Mouse (Mus musculus) splenic B cell, adult 2 months (primary cell): ENCODE measurements at regions not wholly inside any gene's neighbourhood (a gene's known extent, or its start where the extent isn't known, plus 50 kb on each side); places are given as distances from the start of the nearest gene placed in this dataset.

ENCODE experiments used
- DNase-seq: peaks from one replicate; pipeline ENCODE4 v3.0.0-alpha.2; 2011; ENCODE audit warnings: low read depth, low spot score
- H3K27me3 ChIP-seq: 2 replicates; pipeline ENCODE4 v1.6.1; 2012; ENCODE audit warnings: mild to moderate bottlenecking, low read length, moderate library complexity, mixed read lengths; ENCODE audit not compliant: control insufficient read depth, poor library complexity, insufficient read depth, severe bottlenecking
- H3K36me3 ChIP-seq: 2 replicates; pipeline ENCODE4 v1.6.1; 2012; ENCODE audit warnings: mild to moderate bottlenecking, low read length, moderate library complexity, mixed read lengths; ENCODE audit not compliant: control insufficient read depth, poor library complexity, insufficient read depth, severe bottlenecking

DNA sequence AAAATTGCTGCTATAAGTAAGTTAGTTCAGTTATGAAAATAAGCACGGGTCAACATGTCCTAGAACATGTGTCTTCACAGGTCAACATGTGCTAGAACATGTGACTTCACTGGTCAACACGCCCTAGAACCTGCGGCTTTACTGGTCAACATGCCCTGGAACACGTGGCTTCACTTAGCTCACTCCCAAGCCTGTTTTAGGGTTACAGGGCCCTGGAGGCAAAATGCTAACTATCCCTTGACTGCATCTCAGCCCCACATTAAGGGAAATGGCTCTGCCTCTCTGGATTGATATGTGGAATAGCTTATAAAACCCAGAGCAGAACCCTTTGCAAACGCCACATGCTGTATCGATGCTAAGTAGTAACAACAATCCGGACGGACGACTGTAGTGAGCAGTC, 67.8 kb downstream of the Nkx6-1 start:
- Histone ChIP-seq H3K36me3 (no peaks in the 10 kb centered on the region), H3K27me3 (no peaks in the 10 kb centered on the region)
- DNase-seq, result no peak

DNA sequence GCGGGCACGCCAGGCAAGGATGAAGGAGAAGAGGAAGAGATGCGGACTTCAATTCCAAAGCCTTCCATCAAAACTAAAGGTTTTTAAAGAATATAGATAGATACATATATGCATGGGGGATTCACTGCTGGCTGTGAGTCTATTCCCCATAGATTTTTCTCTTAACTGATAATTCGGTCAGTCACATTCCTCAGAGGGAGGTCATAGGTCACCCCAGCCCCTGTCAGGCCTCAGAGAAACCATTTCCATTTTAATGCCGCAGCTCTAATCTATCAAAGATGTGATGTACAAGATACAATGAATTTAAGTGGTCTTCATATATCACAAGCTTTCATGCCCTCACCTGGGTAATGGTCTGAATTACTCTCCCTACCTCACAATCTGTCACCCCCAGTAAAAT, 73.6 kb downstream of the Nkx6-1 start:
- no peaks in the 10 kb centered on the region for H3K36me3 ChIP-seq
- DNase-seq, result no peak
- H3K27me3 ChIP-seq, result no peaks in the 10 kb centered on the region

DNA sequence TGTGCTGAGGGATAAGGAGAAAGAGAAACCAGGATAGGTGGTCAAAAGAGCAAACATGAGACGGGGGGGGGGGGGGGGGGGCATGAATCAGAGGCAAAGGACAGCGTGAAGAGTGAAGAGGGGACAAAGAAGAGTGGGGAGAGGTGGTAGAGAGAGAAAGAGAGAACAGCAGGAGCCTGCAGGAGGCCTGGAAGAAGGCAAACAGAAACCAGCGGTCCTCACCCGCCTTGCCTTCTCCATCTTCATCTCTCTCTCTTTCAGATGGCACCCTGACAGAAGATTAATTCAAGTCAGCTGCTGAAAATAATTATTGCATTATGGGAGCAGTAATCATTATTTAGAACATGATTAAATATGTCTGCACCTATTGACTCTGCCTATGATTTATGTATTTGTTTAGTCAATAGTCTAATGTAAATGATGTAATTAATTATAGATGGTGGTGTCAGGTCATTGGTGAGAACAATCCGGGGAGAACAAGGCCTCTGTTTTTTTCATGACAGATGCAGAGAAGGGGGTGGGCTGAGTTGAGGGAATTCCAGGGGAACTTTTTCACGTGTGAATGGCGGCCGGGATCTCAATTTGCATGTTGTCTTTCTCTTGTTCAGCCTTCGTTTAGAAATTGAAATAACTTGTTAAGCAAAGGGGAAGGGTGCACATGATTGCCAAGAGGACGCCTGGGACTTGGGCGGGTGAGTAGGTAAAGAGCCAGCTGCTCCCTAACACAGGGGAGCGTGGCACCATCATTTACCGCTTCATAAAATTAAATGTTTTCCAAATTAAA, 74.3 kb downstream of the Nkx6-1 start:
- H3K27me3 ChIP-seq, result no peaks in the 10 kb centered on the region
- H3K36me3 ChIP-seq, result no peaks in the 10 kb centered on the region
- no peak for DNase-seq

DNA sequence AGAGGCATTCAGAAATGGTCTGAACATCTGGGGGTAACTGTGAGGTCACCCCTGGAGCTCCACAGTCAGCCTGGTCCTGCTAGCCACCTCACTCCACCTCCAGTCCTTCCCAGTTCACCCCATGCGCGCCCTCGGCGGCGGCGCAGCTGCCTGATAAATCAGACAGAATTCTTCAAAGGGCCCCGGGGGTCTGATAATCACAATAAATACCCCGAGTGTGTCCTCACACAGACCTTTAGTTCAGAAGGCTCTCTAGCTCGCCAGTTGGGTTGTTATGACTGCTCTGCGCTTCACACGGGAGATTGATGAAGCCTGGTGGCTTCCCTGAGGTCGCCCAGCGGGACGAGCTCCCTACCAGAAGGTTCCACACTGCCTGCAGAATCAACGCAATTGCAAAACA, 91.8 kb downstream of the Nkx6-1 start:
- DNase-seq, result no peak
- no peaks in the 10 kb centered on the region for H3K27me3 ChIP-seq
- H3K36me3 ChIP-seq, result no peaks in the 10 kb centered on the region

DNA sequence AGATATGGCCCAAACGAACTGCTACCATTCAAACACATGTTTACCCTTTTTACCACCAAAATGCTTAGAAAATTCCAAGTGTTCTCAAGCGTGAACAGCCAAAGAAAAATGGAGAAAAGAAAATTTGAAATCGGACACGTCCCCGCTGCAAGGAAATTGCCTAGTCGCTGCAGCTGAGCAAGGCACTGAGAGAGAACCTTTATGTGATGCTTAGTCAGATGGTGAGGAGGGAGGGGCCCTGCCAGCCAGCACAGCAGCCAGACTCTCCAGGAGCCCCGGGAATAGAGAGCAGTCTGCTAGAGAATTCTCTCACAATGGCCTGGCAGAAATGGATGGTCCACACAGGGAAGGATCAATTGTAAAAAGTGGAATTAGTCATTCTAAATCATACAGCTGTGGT, 99.0 kb downstream of the Nkx6-1 start:
- Histone ChIP-seq H3K27me3 (peaks cover 2% of the 10 kb centered on the region; the same call in 1 of the 2 replicates), H3K36me3 (no peaks in the 10 kb centered on the region)
- DNase-seq, result no peak

DNA sequence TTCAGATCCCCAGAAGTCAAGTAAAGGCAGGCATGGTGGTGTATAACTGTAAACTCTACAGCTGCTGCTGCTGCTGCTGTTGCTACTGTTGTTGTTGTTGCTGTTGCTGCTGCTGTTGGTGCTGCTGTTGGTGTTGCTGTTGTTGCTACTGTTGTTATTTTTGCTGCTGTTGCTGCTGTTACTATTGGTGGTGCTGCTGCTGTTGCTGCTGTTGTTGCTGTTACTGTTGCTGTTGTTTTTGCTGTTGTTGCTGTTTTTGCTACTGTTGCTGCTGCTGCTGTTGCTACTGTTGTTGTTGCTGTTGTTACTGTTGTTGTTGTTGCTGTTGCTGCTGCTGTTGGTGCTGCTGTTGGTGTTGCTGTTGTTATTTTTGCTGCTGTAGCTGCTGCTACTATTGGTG, 104.4 kb downstream of the Nkx6-1 start:
- H3K27me3 ChIP-seq, result no peaks in the 10 kb centered on the region
- no peak for DNase-seq

DNA sequence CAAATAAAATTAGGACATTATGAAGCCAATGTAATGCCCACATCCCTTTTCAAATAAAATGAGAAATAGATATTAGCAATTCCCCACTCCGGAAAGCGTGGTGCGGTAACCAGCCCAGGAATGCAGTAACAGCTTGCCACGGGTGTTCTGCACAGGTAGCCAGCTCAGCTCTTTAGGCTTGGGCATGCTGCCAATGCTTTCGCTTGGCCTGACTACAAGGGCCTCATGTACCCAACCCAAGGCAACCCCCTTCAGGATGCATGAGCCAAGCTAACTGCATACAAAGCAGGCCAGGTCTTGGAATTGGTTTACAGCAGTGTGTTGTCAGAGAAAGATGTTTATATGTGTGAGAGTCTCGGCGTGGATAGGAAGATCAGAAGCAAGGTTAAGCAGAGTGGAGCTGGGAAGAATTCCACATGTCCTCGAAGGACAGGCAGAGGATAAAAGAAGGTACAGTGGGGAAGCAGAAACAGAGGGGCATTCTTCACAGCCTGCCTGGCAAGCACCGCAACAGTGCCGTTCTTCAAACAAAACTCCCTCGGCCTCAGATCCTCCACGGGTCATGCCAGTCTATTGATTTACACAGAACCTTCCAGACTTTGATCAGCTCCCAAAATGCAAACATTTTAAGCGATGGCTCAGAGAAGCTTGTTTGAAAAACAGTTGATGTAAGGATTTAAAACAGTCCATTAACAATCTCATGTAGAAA, 106.4 kb downstream of the Nkx6-1 start:
- no peak for DNase-seq
- Histone ChIP-seq H3K36me3 (no peaks in the 10 kb centered on the region), H3K27me3 (no peaks in the 10 kb centered on the region)

More for the DNA sequence above, 104.4 kb downstream of the Nkx6-1 start:
- H3K36me3 ChIP-seq, result no peaks in the 10 kb centered on the region

DNA sequence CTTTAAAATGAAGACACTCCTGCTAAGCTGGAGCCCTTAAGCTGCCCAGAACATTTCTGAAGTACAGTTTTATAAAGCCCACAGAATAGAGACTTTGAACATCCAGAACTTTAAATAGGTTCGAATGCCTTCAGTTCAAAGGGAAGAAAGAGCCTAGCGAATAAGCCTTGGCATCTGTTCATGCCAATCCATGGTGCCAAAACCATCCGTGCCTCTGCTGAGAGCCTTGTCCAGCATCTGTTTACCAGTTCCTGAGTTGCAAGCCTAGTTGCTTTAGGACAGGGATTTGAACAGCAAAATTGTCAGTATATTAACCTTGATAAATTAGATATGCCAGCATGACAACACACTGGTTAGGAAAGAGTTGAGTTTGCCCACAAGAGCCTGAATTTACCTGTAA, 107.6 kb downstream of the Nkx6-1 start:
- no peak for DNase-seq
- Histone ChIP-seq H3K27me3 (no peaks in the 10 kb centered on the region), H3K36me3 (no peaks in the 10 kb centered on the region)

DNA sequence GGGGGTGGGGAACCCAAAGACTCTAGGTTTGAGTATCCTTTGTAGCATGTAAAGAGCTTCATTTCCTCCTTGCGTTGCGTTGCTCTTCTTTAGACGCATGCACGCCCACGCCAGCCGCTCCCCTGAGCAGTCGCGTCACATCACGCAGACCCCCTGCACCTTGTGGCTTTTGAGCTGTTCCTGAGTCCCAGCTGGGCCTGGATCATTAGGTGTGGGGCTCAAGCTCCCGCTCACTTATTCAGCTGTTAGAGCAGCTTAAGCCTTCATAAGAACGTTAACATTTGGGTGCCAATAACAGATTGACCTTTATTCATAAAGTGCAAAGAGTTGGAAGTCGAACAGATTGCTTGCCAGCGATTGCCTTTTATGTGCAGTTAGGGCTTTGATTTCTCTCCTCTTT, 121.5 kb downstream of the Nkx6-1 start:
- H3K27me3 ChIP-seq, result no peaks in the 10 kb centered on the region; the same call in 1 of the 2 replicates
- DNase-seq, result no peak
- no peaks in the 10 kb centered on the region for H3K36me3 ChIP-seq

DNA sequence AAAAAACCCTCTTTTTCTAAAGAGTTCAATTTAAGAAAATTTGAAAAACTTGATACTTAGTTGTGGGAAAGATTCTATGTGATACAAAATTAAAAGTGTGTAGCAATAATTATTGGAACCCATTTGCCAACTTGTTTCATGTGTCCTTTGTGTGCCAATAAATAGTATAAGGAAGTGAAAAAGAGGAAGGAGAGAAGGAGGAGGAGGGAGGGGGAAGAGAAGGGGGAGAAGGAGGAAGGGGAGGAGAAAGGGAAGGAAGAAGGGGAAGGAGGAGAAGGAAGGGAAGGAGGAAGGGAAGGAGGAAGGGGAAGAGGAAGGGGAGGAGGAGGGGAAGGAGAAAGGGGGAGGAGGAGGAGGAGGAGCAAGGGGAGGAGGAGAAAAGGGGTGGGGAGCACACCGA, 125.0 kb downstream of the Nkx6-1 start:
- no peak for DNase-seq
- H3K36me3 ChIP-seq, result no peaks in the 10 kb centered on the region

DNA sequence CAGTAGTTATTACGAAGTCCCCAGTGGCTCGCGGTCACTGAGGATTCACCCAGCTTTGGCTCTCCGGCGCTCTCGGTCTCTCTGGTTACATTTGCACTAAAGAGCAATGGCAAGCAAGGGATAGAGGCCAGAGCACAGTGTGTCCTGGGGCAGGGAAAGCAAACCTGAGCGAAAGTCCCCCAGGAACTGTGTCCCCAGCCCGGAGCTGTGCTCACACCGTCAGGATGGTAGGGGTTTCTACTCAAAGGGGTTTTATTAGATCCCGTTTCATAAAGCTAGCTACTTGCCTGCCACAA, 125.6 kb downstream of the Nkx6-1 start:
- H3K36me3 ChIP-seq, result no peaks in the 10 kb centered on the region
- H3K27me3 ChIP-seq, result no peaks in the 10 kb centered on the region
- DNase-seq, result no peak

More for the DNA sequence above, 125.0 kb downstream of the Nkx6-1 start:
- no peaks in the 10 kb centered on the region for H3K27me3 ChIP-seq

DNA sequence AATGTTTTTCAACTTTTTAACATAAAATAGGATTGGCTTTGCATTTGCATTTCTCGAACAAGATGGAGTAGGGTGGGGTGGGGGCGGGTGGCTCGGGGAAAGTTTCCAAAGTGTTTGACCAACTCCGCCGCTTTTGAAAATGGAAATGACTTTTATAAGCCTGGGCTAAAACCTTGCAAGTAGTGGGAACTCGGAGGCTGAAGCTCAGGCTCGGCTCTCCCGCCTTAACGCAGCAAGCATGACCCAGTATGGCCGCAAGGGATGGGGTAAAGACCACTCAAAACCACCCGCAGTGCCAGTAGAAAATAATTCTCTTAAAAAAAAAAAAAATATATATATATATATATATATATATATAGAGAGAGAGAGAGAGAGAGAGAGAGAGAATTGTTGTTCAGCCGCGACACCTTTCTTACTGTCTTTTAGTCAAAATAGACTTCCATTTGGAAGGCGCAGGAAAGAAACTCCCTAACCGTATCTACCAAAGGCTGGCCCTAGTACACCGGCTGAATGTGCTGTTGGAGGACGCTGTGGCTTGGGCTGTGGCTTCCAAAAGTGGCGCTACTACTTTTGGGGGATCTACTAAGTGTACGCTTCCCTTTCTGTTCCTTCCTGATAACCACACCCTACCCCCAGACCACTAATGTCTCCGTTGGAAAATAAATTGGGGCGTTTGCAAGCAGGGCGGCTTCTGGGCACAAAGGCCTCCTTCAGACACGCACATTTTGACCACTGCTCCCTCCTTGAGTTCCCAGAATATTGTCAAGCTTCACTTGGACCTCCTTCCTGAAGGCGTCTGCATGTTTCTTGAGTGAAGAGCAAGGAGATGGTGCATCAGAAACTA, 126.2 kb downstream of the Nkx6-1 start:
- Histone ChIP-seq H3K36me3 (no peaks in the 10 kb centered on the region), H3K27me3 (no peaks in the 10 kb centered on the region)
- DNase-seq, result no peak

DNA sequence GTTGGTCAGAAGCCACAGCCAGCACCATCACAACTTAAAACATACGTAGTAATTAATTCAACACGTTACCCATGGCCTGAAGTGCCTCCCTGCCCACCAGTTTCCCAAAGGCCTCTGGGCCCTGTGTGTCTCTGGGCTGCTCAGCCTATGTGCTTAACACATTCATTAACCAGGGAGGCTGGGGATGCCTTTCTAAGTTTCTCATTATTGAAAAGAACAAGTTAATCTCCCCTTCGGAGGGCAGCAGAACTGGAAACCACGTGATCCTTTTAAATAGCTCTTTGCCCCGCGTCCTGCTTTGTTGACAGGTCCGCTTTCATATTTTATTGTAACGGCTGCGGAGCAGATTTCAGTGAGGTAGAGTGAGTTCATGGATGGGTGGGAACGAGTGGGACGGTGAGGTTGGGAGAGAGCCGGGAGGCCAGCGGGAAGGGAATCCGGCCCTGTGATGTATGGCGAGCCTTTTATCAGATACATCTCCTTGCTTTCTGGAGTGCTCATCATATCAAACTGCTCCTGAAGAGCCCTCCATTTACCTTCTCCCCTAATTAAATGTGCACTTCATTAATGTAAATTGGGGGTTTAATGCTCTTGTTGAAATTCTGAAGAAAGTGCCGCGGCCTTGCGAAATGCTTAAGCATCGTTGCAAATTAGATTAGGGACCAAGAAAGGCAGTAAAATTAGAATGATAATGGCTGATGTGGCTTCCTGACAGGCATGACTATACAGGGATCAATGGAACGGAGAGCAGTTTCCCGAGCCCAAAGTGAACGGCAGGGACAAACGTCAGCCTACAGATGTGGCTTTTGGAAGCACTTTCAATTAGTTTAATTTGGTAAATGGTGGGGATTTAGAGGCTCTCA, 127.0 kb downstream of the Nkx6-1 start:
- DNase-seq, result no peak
- Histone ChIP-seq H3K27me3 (no peaks in the 10 kb centered on the region), H3K36me3 (no peaks in the 10 kb centered on the region)

DNA sequence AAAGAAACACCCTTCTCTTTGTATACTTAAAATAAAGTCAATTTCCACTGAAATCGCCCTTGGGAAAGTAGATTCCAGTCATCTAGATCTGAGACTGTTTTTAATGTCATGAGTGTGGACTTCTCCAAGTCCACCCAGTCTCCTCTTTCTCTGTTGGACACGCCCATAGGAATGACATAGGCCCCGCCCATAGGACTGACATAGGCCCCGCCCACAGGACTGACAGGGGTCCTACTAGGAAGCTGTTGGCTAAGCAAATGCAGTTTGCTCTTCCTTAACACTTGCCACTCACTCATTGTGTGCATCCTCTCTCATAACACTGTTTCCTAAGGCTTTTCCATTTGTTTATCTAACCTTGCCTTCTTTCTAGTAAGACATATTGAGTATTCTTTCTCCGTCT, 129.3 kb downstream of the Nkx6-1 start:
- DNase-seq, result no peak
- H3K36me3 ChIP-seq, result no peaks in the 10 kb centered on the region
- no peaks in the 10 kb centered on the region for H3K27me3 ChIP-seq
